Mouse (Mus musculus) B cell, adult 62 days (primary cell): ENCODE results near the gene Zfc3h1. TPM values are rescaled to one million over a fixed set of nuclear protein-coding genes. Genes with fewer than 3 reads are reported as not detected.

Source experiments
- total RNA-seq: library from RNA; stranded (reverse); gene quantifications from 4 replicates; pipeline ENCODE4 v1.2.4, GENCODE M21; 2023

Gene Zfc3h1
- 69.1 to 77.5 TPM (median 73.7 TPM) in 4 replicates for total RNA-seq

GRCm38 (mm10) chr10:115384221-115385017 lies at the start of gene Zfc3h1, which contains the start of gene Thap2:
Gene Zfc3h1 (plus strand): TSS chr10:115384959.
Gene Thap2 (minus strand): TSS chr10:115384443.

GRCm38 (mm10) chr10:115361840-115362622 lies 22.7 kb upstream of the Zfc3h1 start, which contains the start of gene Tmem19:
Gene Tmem19 (minus strand): TSS chr10:115362501.

Other genes starting within 250 kb of the Zfc3h1 start
- gene Tph2, start 199.9 kb upstream of the Zfc3h1 start, total RNA-seq, result not detected in 4 replicates
- 135 to 155 TPM (median 147 TPM) in 4 replicates for gene Tbc1d15, start 133.5 kb upstream of the Zfc3h1 start, total RNA-seq
- gene Rab21, start 69.4 kb upstream of the Zfc3h1 start, total RNA-seq, result 83.4 to 95.0 TPM (median 91.3 TPM) in 4 replicates
- 24.5 to 29.4 TPM (median 28.0 TPM) in 4 replicates for gene Tmem19, start 22.5 kb upstream of the Zfc3h1 start, total RNA-seq
- gene Thap2, start 516 bp upstream of the Zfc3h1 start, total RNA-seq, result 7.2 to 9.4 TPM (median 7.4 TPM) in 4 replicates
- gene A930009A15Rik, start 185.0 kb downstream of the Zfc3h1 start, total RNA-seq, result not detected in 4 replicates
- gene Lgr5, start 202.8 kb downstream of the Zfc3h1 start, total RNA-seq, result 0.63 to 1.8 TPM (median 0.75 TPM) in 4 replicates